18 mouse cellular contexts compared by ENCODE assay signal in genomic region chr6:18508036-18508435, GRCm38 (mm10). TPM values are rescaled to one million over a fixed set of nuclear protein-coding genes. Genes with fewer than 3 reads are reported as not detected.
DNase-seq lines count a peak whose midpoint lies in the region; ATAC-seq and TF ChIP-seq lines count a peak whose summit lies in the region.
"Had no signal": no experiment of that assay in that cellular context is flagged by ENCODE, and none has a peak within 500 bp of the region (broad histone marks: within the 10 kb centered on the region; RNA-seq: fewer than 3 reads in every experiment).

No protein-coding gene starts in this region.

- H3K4me3 ChIP-seq in heart, postnatal 0 days (ENCODE audit: low read depth, low read length) = no peak overlapping the region

- no peak for DNase-seq in frontal cortex, postnatal 10 days (ENCODE audit: low spot score in 2 of 2)
- peak; percentile 25 to 32 for DNase-seq in left cerebral cortex, adult 18-20 months (ENCODE audit: low spot score in 2 of 2)
- no peak for DNase-seq in left cerebral cortex, adult 9 months (ENCODE audit: low spot score in 2 of 2)
- DNase-seq in Muller cell, postnatal 12 days (ENCODE audit: inconsistent ontology term) = peak; percentile 6
- peak; percentile 51 for DNase-seq in heart, postnatal 0 days (ENCODE audit: low spot score)
- DNase-seq: cerebellum, adult 8-10 months; forebrain, postnatal 0 days; gastrocnemius, postnatal 25 days; kidney, adult 8-10 months; left cerebral cortex, postnatal 4 days; midbrain, embryonic 14.5 days; spleen, adult 18-20 months had no signal

- no peak overlapping the region for H3K9ac ChIP-seq in heart, postnatal 0 days (replicated peaks; ENCODE audit: low read depth, low read length)
- H3K9ac ChIP-seq: forebrain, postnatal 0 days; hindbrain, embryonic 14.5 days; liver, embryonic 14.5 days had no signal

- H3K27me3 ChIP-seq in heart, postnatal 0 days (ENCODE audit: control insufficient read depth, insufficient read depth, low read length) = no peaks in the 10 kb centered on the region

- WGBS in heart, postnatal 0 days = 0% methylated on average over 2 of the region's 2 CpGs

- TF ChIP-seq CTCF in heart, postnatal 0 days (IDR thresholded peaks at IDR 0.05; ENCODE audit: low read depth) = no peak

- no peaks in the 10 kb centered on the region for H3K9me3 ChIP-seq in heart, postnatal 0 days (replicated peaks; ENCODE audit: control insufficient read depth, low read length)

- H3K36me3 ChIP-seq in heart, postnatal 0 days (replicated peaks; ENCODE audit: control insufficient read depth, insufficient read depth, low read length) = no peaks in the 10 kb centered on the region

- no peak overlapping the region for H3K4me2 ChIP-seq in heart, postnatal 0 days (ENCODE audit: low read depth, low read length)
- H3K4me2 ChIP-seq: hindbrain, embryonic 14.5 days had no signal

- peak; percentile 71 for ATAC-seq in frontal cortex, adult (ENCODE audit: low TSS enrichment)
- peak; percentile 41; the same call in 1 of the 2 replicates for ATAC-seq in heart, postnatal 0 days (ENCODE audit: insufficient read depth, low read depth)
- no peak for ATAC-seq in erythroid progenitor cell, adult 5-6 weeks (replicated peaks; ENCODE audit: low FRiP score, poor library complexity, severe bottlenecking)
- ATAC-seq in erythroblast, adult 5-6 weeks (replicated peaks; ENCODE audit: low FRiP score, poor library complexity, severe bottlenecking) = no peak
- ATAC-seq: forebrain, postnatal 0 days; Patski had no signal

- peak overlapping the region; percentile 64 for H3K27ac ChIP-seq in heart, postnatal 0 days (ENCODE audit: low read depth)
- H3K27ac ChIP-seq: hindbrain, embryonic 14.5 days; liver, embryonic 14.5 days had no signal

- peaks cover 12% of the 10 kb centered on the region for H3K4me1 ChIP-seq in heart, postnatal 0 days (ENCODE audit: control insufficient read depth, insufficient read depth)

- no peak for TF ChIP-seq EP300 in heart, postnatal 0 days (IDR thresholded peaks at IDR 0.05; ENCODE audit: low read depth)

RNA-seq across cellular contexts. Expression of gene Cttnbp2, which starts 6.6 kb away (rescaled TPM):
- 100 to 1,000 TPM; 147 to 151 TPM for total RNA-seq in left cerebral cortex, adult 18-20 months (2021)
- 0.69 and 23.4 TPM in 2 replicates for total RNA-seq in heart, postnatal 0 days (2014; rRNA removed; ENCODE audit: low replicate concordance)
- 2.3 and 2.8 TPM in 2 replicates for polyA plus RNA-seq in heart, postnatal 0 days (2015; fragmentation: Nextera tagmentation; extraction: Ambion mirVana)
- total RNA-seq in erythroid progenitor cell, adult 5-6 weeks (2015; ENCODE audit: low replicate concordance) = not detected in 2 replicates
- total RNA-seq in erythroid progenitor cell, adult 5-6 weeks (2017; ENCODE audit: low replicate concordance) = 0.13 TPM in 1 of 2 replicates, not detected in the other
- not detected in 2 replicates for total RNA-seq in erythroblast, adult 5-6 weeks (2015; ENCODE audit: low replicate concordance)
- total RNA-seq in erythroblast, adult 5-6 weeks (2017; ENCODE audit: low replicate concordance) = not detected in 2 replicates

Comparison
In these comparisons a context has a peak if more than half of its experiments do, and no peak if none do; other contexts are left out.
1. DNase-seq: peak in left cerebral cortex, adult 18-20 months (2 of 2), Muller cell, postnatal 12 days (single experiment) and heart, postnatal 0 days (single experiment); none in frontal cortex, postnatal 10 days (0 of 2) and left cerebral cortex, adult 9 months (0 of 2).
2. ATAC-seq: peak in frontal cortex, adult (single experiment) and heart, postnatal 0 days (single experiment); none in erythroid progenitor cell, adult 5-6 weeks (single experiment) and erythroblast, adult 5-6 weeks (single experiment).